In genomic region chr19:46455556-46455955, GRCm38 (mm10) we compare ENCODE assay signal across 9 mouse cellular contexts. TPM values are rescaled to one million over a fixed set of nuclear protein-coding genes. Genes with fewer than 3 reads are reported as not detected.
A peak's percentile ranks its signal among the peaks of the same experiment; 100 is the strongest.
DNase-seq lines count a peak whose midpoint lies in the region; ATAC-seq and TF ChIP-seq lines count a peak whose summit lies in the region.
"Had no signal": no experiment of that assay in that cellular context is flagged by ENCODE, and none has a peak within 500 bp of the region (broad histone marks: within the 10 kb centered on the region; RNA-seq: fewer than 3 reads in every experiment).

No protein-coding gene starts in this region.

- peaks cover 12% of the 10 kb centered on the region for H3K4me1 ChIP-seq in forebrain, embryonic 12.5 days
- peaks cover 8% of the 10 kb centered on the region for H3K4me1 ChIP-seq in forebrain, embryonic 15.5 days
- H3K4me1 ChIP-seq in lung, embryonic 14.5 days (ENCODE audit: insufficient read depth) = peaks cover 28% of the 10 kb centered on the region
- peaks cover 48% of the 10 kb centered on the region for H3K4me1 ChIP-seq in hindbrain, embryonic 13.5 days (replicated peaks)
- peaks cover 65% of the 10 kb centered on the region for H3K4me1 ChIP-seq in liver, postnatal 0 days (ENCODE audit: insufficient read depth)

- ATAC-seq in forebrain, embryonic 12.5 days (ENCODE audit: low FRiP score) = no peak
- no peak for ATAC-seq in forebrain, embryonic 15.5 days (replicated peaks)
- ATAC-seq in lung, embryonic 14.5 days (ENCODE audit: insufficient read depth) = no peak
- ATAC-seq in hindbrain, embryonic 13.5 days (ENCODE audit: low FRiP score) = no peak
- no peak for ATAC-seq in liver, postnatal 0 days

- no peak overlapping the region for H3K9ac ChIP-seq in forebrain, embryonic 12.5 days
- no peak overlapping the region for H3K9ac ChIP-seq in forebrain, embryonic 15.5 days (replicated peaks)
- H3K9ac ChIP-seq in lung, embryonic 14.5 days = peak overlapping the region; percentile 21
- peak overlapping the region; percentile 46 for H3K9ac ChIP-seq in hindbrain, embryonic 13.5 days
- peak overlapping the region; percentile 60 for H3K9ac ChIP-seq in liver, postnatal 0 days (replicated peaks)

- no peaks in the 10 kb centered on the region for H3K27me3 ChIP-seq in forebrain, embryonic 12.5 days
- H3K27me3 ChIP-seq in forebrain, embryonic 15.5 days = no peaks in the 10 kb centered on the region
- H3K27me3 ChIP-seq in lung, embryonic 14.5 days (ENCODE audit: insufficient read depth, low read length) = no peaks in the 10 kb centered on the region
- no peaks in the 10 kb centered on the region for H3K27me3 ChIP-seq in hindbrain, embryonic 13.5 days
- H3K27me3 ChIP-seq in liver, postnatal 0 days (ENCODE audit: insufficient read depth, low read length) = no peaks in the 10 kb centered on the region

- 96% methylated on average over 8 of the region's 8 CpGs for WGBS in forebrain, embryonic 12.5 days
- 96% methylated on average over 8 of the region's 8 CpGs for WGBS in forebrain, embryonic 15.5 days
- WGBS in lung, embryonic 14.5 days = 79% methylated on average over 8 of the region's 8 CpGs
- 94% methylated on average over 8 of the region's 8 CpGs for WGBS in hindbrain, embryonic 13.5 days
- WGBS in liver, postnatal 0 days (ENCODE audit: insufficient replicate concordance) = 58% methylated on average over 8 of the region's 8 CpGs

- H3K4me2 ChIP-seq in forebrain, embryonic 12.5 days = no peak overlapping the region
- H3K4me2 ChIP-seq in forebrain, embryonic 15.5 days (replicated peaks) = no peak overlapping the region
- H3K4me2 ChIP-seq in lung, embryonic 14.5 days = peak overlapping the region; percentile 19; the same call in 1 of the 2 replicates
- no peak overlapping the region for H3K4me2 ChIP-seq in hindbrain, embryonic 13.5 days
- H3K4me2 ChIP-seq in liver, postnatal 0 days (ENCODE audit: low read depth, low read length) = peak overlapping the region; percentile 62

- no peak for TF ChIP-seq CTCF in lung, embryonic 14.5 days (IDR thresholded peaks at IDR 0.05; ENCODE audit: low read depth)
- no peak for TF ChIP-seq CTCF in liver, postnatal 0 days (IDR thresholded peaks at IDR 0.05; ENCODE audit: low read depth)

- DNase-seq in lung, embryonic 14.5 days = no peak
- no peak for DNase-seq in lung, postnatal 36 days
- DNase-seq in liver, postnatal 0 days = no peak
- no peak for DNase-seq in adrenal gland, adult (ENCODE audit: inconsistent age in 2 of 2, low spot score in 1 of 2)
- no peak for DNase-seq in frontal cortex, postnatal 10 days (ENCODE audit: low spot score in 2 of 2)
- DNase-seq: cerebellum, adult 8-10 months had no signal

- H3K4me3 ChIP-seq in forebrain, embryonic 12.5 days (replicated peaks) = no peak overlapping the region
- no peak overlapping the region for H3K4me3 ChIP-seq in forebrain, embryonic 15.5 days
- H3K4me3 ChIP-seq in lung, embryonic 14.5 days (ENCODE audit: low read depth, low read length) = no peak overlapping the region
- H3K4me3 ChIP-seq in hindbrain, embryonic 13.5 days = no peak overlapping the region
- H3K4me3 ChIP-seq in liver, postnatal 0 days (ENCODE audit: low read depth, low read length) = no peak overlapping the region

- peak overlapping the region; percentile 32; the same call in 1 of the 2 replicates for H3K27ac ChIP-seq in forebrain, embryonic 12.5 days
- H3K27ac ChIP-seq in forebrain, embryonic 15.5 days (replicated peaks) = no peak overlapping the region
- H3K27ac ChIP-seq in lung, embryonic 14.5 days (ENCODE audit: low read depth) = peak overlapping the region; percentile 92
- H3K27ac ChIP-seq in hindbrain, embryonic 13.5 days = peak overlapping the region; percentile 58
- H3K27ac ChIP-seq in liver, postnatal 0 days (ENCODE audit: low read depth) = peak overlapping the region; percentile 96

- TF ChIP-seq EP300 in liver, postnatal 0 days (IDR thresholded peaks at IDR 0.05; ENCODE audit: low read depth) = no peak

- H3K36me3 ChIP-seq in forebrain, embryonic 12.5 days (replicated peaks) = peaks cover 71% of the 10 kb centered on the region
- H3K36me3 ChIP-seq in forebrain, embryonic 15.5 days = peaks cover 23% of the 10 kb centered on the region
- H3K36me3 ChIP-seq in lung, embryonic 14.5 days (ENCODE audit: insufficient read depth) = peaks cover 74% of the 10 kb centered on the region; the same call in 1 of the 2 replicates
- peaks cover 62% of the 10 kb centered on the region for H3K36me3 ChIP-seq in hindbrain, embryonic 13.5 days
- H3K36me3 ChIP-seq in liver, postnatal 0 days (replicated peaks; ENCODE audit: insufficient read depth, low read length) = peaks cover 7% of the 10 kb centered on the region

- no peaks in the 10 kb centered on the region for H3K9me3 ChIP-seq in forebrain, embryonic 12.5 days
- H3K9me3 ChIP-seq in forebrain, embryonic 15.5 days = no peaks in the 10 kb centered on the region
- H3K9me3 ChIP-seq in lung, embryonic 14.5 days (ENCODE audit: low read depth, low read length) = no peaks in the 10 kb centered on the region
- no peaks in the 10 kb centered on the region for H3K9me3 ChIP-seq in hindbrain, embryonic 13.5 days
- no peaks in the 10 kb centered on the region for H3K9me3 ChIP-seq in liver, postnatal 0 days (ENCODE audit: low read length)

RNA-seq across cellular contexts. Expression of gene Trim8, which starts 45.9 kb away (rescaled TPM):
- 33.9 and 35.1 TPM in 2 replicates for polyA plus RNA-seq in forebrain, embryonic 12.5 days (2016; fragmentation: Nextera tagmentation; extraction: Ambion mirVana)
- polyA plus RNA-seq in forebrain, embryonic 15.5 days (2015; fragmentation: Nextera tagmentation; extraction: Ambion mirVana) = 28.0 and 29.4 TPM in 2 replicates
- polyA plus RNA-seq in lung, embryonic 14.5 days (2014; fragmentation: Nextera tagmentation; extraction: Ambion mirVana) = 28.3 and 31.0 TPM in 2 replicates
- 29.7 and 31.6 TPM in 2 replicates for polyA plus RNA-seq in hindbrain, embryonic 13.5 days (2015; fragmentation: Nextera tagmentation; extraction: Ambion mirVana)
- 7.9 and 9.8 TPM in 2 replicates for polyA plus RNA-seq in liver, postnatal 0 days (2015; fragmentation: Nextera tagmentation; extraction: Ambion mirVana)

RNA-seq across cellular contexts. Expression of gene Sufu, which starts 58.9 kb away (rescaled TPM):
- polyA plus RNA-seq in forebrain, embryonic 12.5 days (2016; fragmentation: Nextera tagmentation; extraction: Ambion mirVana) = 38.7 and 44.1 TPM in 2 replicates
- 28.9 and 30.5 TPM in 2 replicates for polyA plus RNA-seq in forebrain, embryonic 15.5 days (2015; fragmentation: Nextera tagmentation; extraction: Ambion mirVana)
- polyA plus RNA-seq in lung, embryonic 14.5 days (2014; fragmentation: Nextera tagmentation; extraction: Ambion mirVana) = 41.3 and 47.5 TPM in 2 replicates
- 25.0 and 26.3 TPM in 2 replicates for polyA plus RNA-seq in hindbrain, embryonic 13.5 days (2015; fragmentation: Nextera tagmentation; extraction: Ambion mirVana)
- 3.7 and 3.8 TPM in 2 replicates for polyA plus RNA-seq in liver, postnatal 0 days (2015; fragmentation: Nextera tagmentation; extraction: Ambion mirVana)

Comparison
In these comparisons a context has a peak if more than half of its experiments do, and no peak if none do; other contexts are left out.
1. H3K4me2 ChIP-seq: peak in lung, embryonic 14.5 days (single experiment) and liver, postnatal 0 days (single experiment); none in forebrain, embryonic 12.5 days (single experiment), forebrain, embryonic 15.5 days (single experiment) and hindbrain, embryonic 13.5 days (single experiment).
2. H3K9ac ChIP-seq: peak in lung, embryonic 14.5 days (single experiment), hindbrain, embryonic 13.5 days (single experiment) and liver, postnatal 0 days (single experiment); none in forebrain, embryonic 12.5 days (single experiment) and forebrain, embryonic 15.5 days (single experiment).